Mouse (Mus musculus) thymus, adult 2 months (tissue): Measurements from ENCODE around the gene Rae1. TPM values are rescaled to one million over a fixed set of nuclear protein-coding genes. Genes with fewer than 3 reads are reported as not detected.
A peak's percentile ranks its signal among the peaks of the same experiment; 100 is the strongest.

Source experiments
- DNase-seq: peaks from one replicate; pipeline ENCODE4 v3.0.0; 2021
- H3K27ac ChIP-seq: fragments of 200-500 bp; 2 replicates; pipeline ENCODE4 v1.5.1; 2012; ENCODE audit warnings: low read length, control low read depth; ENCODE audit not compliant: control insufficient read depth, insufficient read depth
- H3K27me3 ChIP-seq: fragments of 200-500 bp; 2 replicates; pipeline ENCODE4 v1.6.1; 2012; ENCODE audit warnings: mild to moderate bottlenecking, low read length, moderate library complexity, mixed read lengths; ENCODE audit not compliant: control insufficient read depth, insufficient read depth
- H3K36me3 ChIP-seq: fragments of 200-500 bp; 2 replicates; pipeline ENCODE4 v1.6.1; 2012; ENCODE audit warnings: mild to moderate bottlenecking, low read length, moderate library complexity; ENCODE audit not compliant: control insufficient read depth, insufficient read depth
- H3K4me1 ChIP-seq: fragments of 200-500 bp; replicated peaks from 2 replicates; pipeline ENCODE4 v1.6.1; 2012; ENCODE audit warnings: low read length; ENCODE audit not compliant: control insufficient read depth, insufficient read depth
- H3K4me3 ChIP-seq: fragments of 200-500 bp; 2 replicates; pipeline ENCODE4 v1.5.1; 2012; ENCODE audit warnings: mild to moderate bottlenecking, low read length, control low read depth, moderate library complexity; ENCODE audit not compliant: control insufficient read depth, insufficient read depth
- CTCF ChIP-seq: fragments of 200-500 bp; IDR thresholded peaks from 2 replicates; pipeline ENCODE4 v1.5.1; 2012; ENCODE audit warnings: mild to moderate bottlenecking, control low read depth, low read length, moderate library complexity, borderline replicate concordance; ENCODE audit not compliant: control insufficient read depth, poor library complexity, insufficient read depth; ENCODE audit errors: extremely low read depth
- POLR2A ChIP-seq: fragments of 200-500 bp; IDR thresholded peaks from 2 replicates; pipeline ENCODE4 v1.6.1; 2012; ENCODE audit warnings: mild to moderate bottlenecking, low read length, control low read depth, moderate library complexity; ENCODE audit not compliant: control insufficient read depth, poor library complexity, insufficient read depth; ENCODE audit errors: extremely low read depth
- WGBS: fragments of 180-500 bp; shearing (Covaris S2); methylation state at CpG from one replicate; pipeline ENCODE4 v1.1.7; 2018; 5-methylcytosine and 5-hydroxymethylcytosine counted together
- polyA plus RNA-seq: library from polyadenylated mRNA; depleted of rRNA; stranded (reverse); fragments of >200 nt; gene quantifications from 2 replicates; pipeline ENCODE4 v1.2.3, GENCODE M21; 2012; rRNA removed

The Rae1 gene
- polyA plus RNA-seq = 111 and 122 TPM in 2 replicates

DNA sequence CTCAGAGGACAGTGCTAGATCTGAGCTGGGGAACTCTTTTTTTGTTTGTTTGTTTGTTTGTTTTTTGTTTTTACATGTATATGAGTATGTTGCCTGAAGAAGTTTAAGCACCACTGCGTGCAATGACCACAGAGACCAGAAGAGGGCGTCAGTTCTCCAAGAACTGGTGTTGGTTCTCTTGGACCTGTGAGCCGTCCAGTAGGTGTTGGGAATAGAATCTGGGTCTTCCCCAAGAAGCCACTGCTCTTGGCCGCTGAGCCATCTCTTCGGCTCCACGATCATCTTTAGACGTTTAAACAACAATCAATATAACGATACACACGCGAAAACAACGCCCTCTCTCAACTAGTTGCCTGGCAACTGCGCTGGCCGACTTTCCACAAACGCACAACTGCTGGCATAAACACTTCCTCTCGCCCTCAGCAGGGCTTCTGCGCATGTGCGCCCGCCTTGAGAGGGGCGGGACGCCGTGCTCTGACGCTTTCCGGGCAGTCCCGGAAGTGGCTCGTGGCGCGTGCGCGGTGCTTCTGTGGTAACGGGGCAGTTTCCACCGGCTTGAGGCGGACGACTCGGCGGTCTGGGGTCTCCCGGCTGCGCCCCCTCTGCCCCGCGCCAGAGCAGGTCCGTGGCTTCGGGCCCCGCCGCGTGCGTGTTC lies at the start of gene Rae1:
TSS of gene Rae1 (plus strand) at position 488 of the 655 bp plus-strand sequence.
- Histone ChIP-seq H3K27ac (no peak within 1 kb of the TSS), H3K27me3 (no peaks in the 10 kb centered on the region), H3K36me3 (peaks cover 19% of the 10 kb centered on the region), H3K4me1 (peaks cover 13% of the 10 kb centered on the region), H3K4me3 (peak within 1 kb of the TSS; percentile 64)
- TF ChIP-seq CTCF (peak; percentile 67; the same call in 1 of the 2 replicates), POLR2A (peak; percentile 60)
- peak; percentile 98 for DNase-seq
- WGBS = under 1% methylated on average over 45 of the region's 45 CpGs

DNA sequence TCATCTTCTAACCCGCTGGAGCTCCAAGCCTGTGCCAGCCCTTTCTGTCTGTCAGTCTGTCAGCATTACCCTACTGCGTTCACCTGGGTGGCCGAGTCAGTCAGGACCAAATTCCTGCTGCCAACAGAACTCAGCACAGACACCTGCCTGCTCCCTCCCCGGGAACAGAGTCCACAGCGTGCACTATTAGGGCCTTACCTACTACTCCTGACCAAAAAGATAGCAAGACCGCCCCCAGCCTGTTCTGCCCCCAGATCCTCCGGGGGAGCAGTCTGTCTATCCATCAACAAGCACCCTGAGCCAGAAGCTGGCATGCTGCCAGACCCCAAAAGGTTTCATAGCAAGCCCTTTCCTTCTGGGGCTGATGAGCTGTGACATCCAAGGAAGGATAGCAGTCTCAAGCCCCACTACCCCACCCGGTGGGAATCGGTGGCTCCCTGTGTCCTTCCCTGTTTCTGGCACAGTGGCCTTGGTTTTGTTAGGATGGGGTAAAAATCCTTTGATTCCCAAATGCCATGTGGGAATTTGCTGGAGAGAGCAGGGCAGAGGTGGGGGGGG lies 49.7 kb upstream of the Rae1 start:
- Histone ChIP-seq H3K4me3 (no peak overlapping the region), H3K4me1 (peaks cover 10% of the 10 kb centered on the region), H3K27me3 (no peaks in the 10 kb centered on the region), H3K27ac (no peak overlapping the region), H3K36me3 (no peaks in the 10 kb centered on the region)
- WGBS = 83% methylated on average over 9 of the region's 9 CpGs
- no peak for DNase-seq
- TF ChIP-seq POLR2A (no peak), CTCF (no peak)

GRCm38 (mm10) chr2:172950722-172951121 lies 49.2 kb upstream of the Rae1 start:
- TF ChIP-seq POLR2A = no peak
- TF ChIP-seq CTCF = no peak
- peaks cover 10% of the 10 kb centered on the region for H3K4me1 ChIP-seq
- DNase-seq = no peak
- H3K36me3 ChIP-seq = no peaks in the 10 kb centered on the region
- no peak overlapping the region for H3K27ac ChIP-seq
- no peaks in the 10 kb centered on the region for H3K27me3 ChIP-seq
- WGBS = 88% methylated on average over 11 of the region's 11 CpGs
- H3K4me3 ChIP-seq = no peak overlapping the region

DNA sequence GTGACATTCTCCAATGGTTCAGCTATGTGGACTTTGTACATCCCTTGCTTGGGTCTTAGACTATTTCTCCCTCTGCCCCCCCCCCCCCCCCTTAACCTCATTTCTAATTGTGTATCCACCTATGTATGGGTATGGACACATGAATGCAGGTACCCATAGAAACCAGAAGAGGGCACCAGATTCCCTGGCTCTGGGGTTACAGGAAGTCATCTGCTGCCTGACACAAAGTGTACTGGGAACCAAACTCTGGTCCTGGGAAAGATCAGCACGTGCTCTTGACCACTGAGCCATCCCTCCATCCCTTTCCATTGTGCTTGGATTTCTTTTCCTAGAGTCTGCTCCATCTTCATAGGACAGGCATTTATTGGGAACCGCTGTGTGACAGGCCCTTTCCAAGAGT lies 47.9 kb upstream of the Rae1 start:
- H3K27ac ChIP-seq = no peak overlapping the region
- no peak overlapping the region for H3K4me3 ChIP-seq
- no peaks in the 10 kb centered on the region for H3K27me3 ChIP-seq
- DNase-seq = no peak
- TF ChIP-seq CTCF (no peak), POLR2A (no peak)
- H3K4me1 ChIP-seq = peaks cover 10% of the 10 kb centered on the region
- H3K36me3 ChIP-seq = no peaks in the 10 kb centered on the region
- whole genome bisulfite sequencing = 78% methylated on average over 2 of the region's 2 CpGs

- Histone ChIP-seq H3K27ac (no peak overlapping the region), H3K27me3 (no peaks in the 10 kb centered on the region), H3K4me1 (peaks cover 7% of the 10 kb centered on the region), H3K36me3 (no peaks in the 10 kb centered on the region), H3K4me3 (no peak overlapping the region)
- TF ChIP-seq CTCF (no peak), POLR2A (no peak)
- WGBS = 59% methylated on average over 5 of the region's 5 CpGs
- DNase-seq = no peak
Measured at GRCm38 (mm10) chr2:172958579-172958978, 41.3 kb upstream of the Rae1 start.

GRCm38 (mm10) chr2:172959006-172959768 lies 40.7 kb upstream of the Rae1 start:
- no peak for DNase-seq
- WGBS = 82% methylated on average over 13 of the region's 13 CpGs
- H3K4me3 ChIP-seq = no peak overlapping the region
- H3K4me1 ChIP-seq = peaks cover 5% of the 10 kb centered on the region
- TF ChIP-seq POLR2A = no peak
- TF ChIP-seq CTCF = no peak
- no peaks in the 10 kb centered on the region for H3K27me3 ChIP-seq
- H3K27ac ChIP-seq = no peak overlapping the region
- no peaks in the 10 kb centered on the region for H3K36me3 ChIP-seq
